Mouse (Mus musculus): ENCODE measurements at regions not wholly inside any gene's neighbourhood (a gene's known extent, or its start where the extent isn't known, plus 50 kb on each side); places are given as distances from the start of the nearest gene placed in this dataset.

DNA sequence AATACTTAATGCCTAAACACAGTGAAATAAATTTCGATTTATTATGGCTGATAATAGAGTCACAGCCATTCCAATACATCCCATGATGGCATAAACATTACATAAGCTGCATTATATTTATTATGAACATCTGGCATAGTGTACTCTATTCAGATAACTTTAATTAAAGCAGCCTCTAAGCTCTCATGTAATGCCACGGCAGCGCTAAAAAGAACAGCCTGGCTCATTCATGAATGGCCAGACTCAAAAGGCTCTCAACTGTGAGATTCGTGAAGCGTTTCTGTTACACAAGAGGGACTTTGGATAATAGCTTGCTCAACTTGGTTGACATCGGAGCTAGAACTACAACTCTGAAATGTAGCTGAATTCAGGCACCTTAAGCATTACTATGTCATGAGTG is 497.1 kb upstream of the Adamts16 start:
- Histone ChIP-seq H3K9me3 (replicated peaks; ENCODE audit: low read length) (no peaks in the 10 kb centered on the region), H3K4me3 (replicated peaks in 1 of 3; ENCODE audit: low read depth in 2 of 3, low read length in 2 of 3, poor library complexity in 1 of 3) (no peak overlapping the region), H3K27me3 (replicated peaks) (no peaks in the 10 kb centered on the region), H3K27ac (ENCODE audit: insufficient read depth, low read depth) (no peak overlapping the region), H3K4me1 (ENCODE audit: control insufficient read depth in 1 of 2, insufficient read depth in 2 of 2) (peaks cover 8 to 17% of the 10 kb centered on the region in 2 experiments), H3K36me3 (replicated peaks in 1 of 2; ENCODE audit: control insufficient read depth in 1 of 2, insufficient read depth in 1 of 2, low read length in 1 of 2) (no peaks in the 10 kb centered on the region), H3K79me2 (replicated peaks; ENCODE audit: control insufficient read depth, extremely low read depth, insufficient read depth, poor library complexity, severe bottlenecking) (no peaks in the 10 kb centered on the region), H3K9ac (ENCODE audit: insufficient read depth, low read depth) (no peak overlapping the region), H3K4me2 (ENCODE audit: insufficient read depth, low read depth, poor library complexity, severe bottlenecking) (no peak overlapping the region)
- TF ChIP-seq EP300 (IDR thresholded peaks at IDR 0.05; ENCODE audit: low read length) (no peak), ZKSCAN1 (IDR thresholded peaks at IDR 0.05; ENCODE audit: borderline replicate concordance, low read depth, low read length) (no peak), UBTF (IDR thresholded peaks at IDR 0.05; ENCODE audit: low read depth, low read length) (no peak), USF1 (IDR thresholded peaks at IDR 0.05; ENCODE audit: low read depth, low read length) (no peak), JUND (conservative IDR thresholded peaks at IDR 0.05; ENCODE audit: low read depth, low read length) (no peak), BHLHE40 (IDR thresholded peaks at IDR 0.05; ENCODE audit: low read depth, low read length) (no peak), SMC3 (IDR thresholded peaks at IDR 0.05; ENCODE audit: low read depth, low read length) (no peak), ELF1 (IDR thresholded peaks at IDR 0.05; ENCODE audit: low read depth, low read length) (no peak), NRF1 (IDR thresholded peaks at IDR 0.05; ENCODE audit: low read depth, low read length) (no peak), TCF12 (IDR thresholded peaks at IDR 0.05; ENCODE audit: low read depth, low read length) (no peak), MAX (IDR thresholded peaks at IDR 0.05; ENCODE audit: low read length) (no peak), E2F4 (IDR thresholded peaks at IDR 0.05; ENCODE audit: insufficient replicate concordance, low read depth, low read length) (no peak), GABPA (IDR thresholded peaks at IDR 0.05; ENCODE audit: insufficient replicate concordance, low read depth, low read length) (no peak), CHD1 (IDR thresholded peaks at IDR 0.05; ENCODE audit: low read depth, low read length) (no peak), MXI1 (IDR thresholded peaks at IDR 0.05; ENCODE audit: low read depth, low read length) (no peak)
- DNase-seq (ENCODE audit: extremely low read depth), result no peak
- dilution Hi-C loops (cut with MboI; ENCODE audit: extremely low pct_ligation_motif_present, extremely low pct_unique_long_range_greater_than_20kb, low sequenced_read_pairs) (no loop called here), in situ Hi-C loops (cut with MboI; ENCODE audit: low pct_ligation_motif_present, low pct_unique_long_range_greater_than_20kb, low sequenced_read_pairs) (no loop called here)

DNA sequence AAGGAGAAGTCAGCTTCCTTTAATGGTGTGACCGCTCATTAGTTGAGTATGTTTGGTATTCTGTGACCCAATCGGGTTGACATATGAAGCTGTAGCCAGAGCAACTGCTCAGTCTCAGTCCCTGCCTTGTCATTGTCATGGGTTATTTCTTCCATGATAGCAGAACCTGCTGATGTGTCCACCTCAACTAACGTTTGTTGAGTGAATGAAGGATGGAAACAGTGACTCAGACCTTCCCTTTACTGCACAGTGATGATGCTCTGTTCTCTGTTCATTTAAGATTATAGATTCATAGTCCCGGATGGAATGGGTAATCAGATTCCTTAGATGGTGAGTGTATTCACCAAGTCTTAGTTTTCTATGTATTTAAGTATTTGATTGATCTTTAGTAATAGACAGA is 493.3 kb upstream of the Adamts16 start:
- no peaks in the 10 kb centered on the region for H3K79me2 ChIP-seq (replicated peaks; ENCODE audit: control insufficient read depth, extremely low read depth, insufficient read depth, poor library complexity, severe bottlenecking)
- H3K9ac ChIP-seq (ENCODE audit: insufficient read depth, low read depth), result no peak overlapping the region
- no peak overlapping the region for H3K4me2 ChIP-seq (ENCODE audit: insufficient read depth, low read depth, poor library complexity, severe bottlenecking)
- DNase-seq (ENCODE audit: extremely low read depth), result peak; percentile 53
- dilution Hi-C loops (cut with MboI; ENCODE audit: extremely low pct_ligation_motif_present, extremely low pct_unique_long_range_greater_than_20kb, low sequenced_read_pairs) (no loop called here), in situ Hi-C loops (cut with MboI; ENCODE audit: low pct_ligation_motif_present, low pct_unique_long_range_greater_than_20kb, low sequenced_read_pairs) (no loop called here)
- no peak overlapping the region for H3K4me3 ChIP-seq (replicated peaks in 1 of 3; ENCODE audit: low read depth in 2 of 3, low read length in 2 of 3, poor library complexity in 1 of 3)
- no peaks in the 10 kb centered on the region for H3K27me3 ChIP-seq (replicated peaks)
- H3K4me1 ChIP-seq (ENCODE audit: control insufficient read depth in 1 of 2, insufficient read depth in 2 of 2), result peaks cover 5 to 22% of the 10 kb centered on the region in 2 experiments; a peak in 3 of 4 replicates
- TF ChIP-seq CHD1 (IDR thresholded peaks at IDR 0.05; ENCODE audit: low read depth, low read length) (no peak), ETS1 (conservative IDR thresholded peaks at IDR 0.05; ENCODE audit: low read depth, low read length) (peak; percentile 39; the same call in 1 of the 2 replicates), JUND (conservative IDR thresholded peaks at IDR 0.05; ENCODE audit: low read depth, low read length) (peak; percentile 91), MYC (IDR thresholded peaks at IDR 0.05; ENCODE audit: low read depth, low read length) (no peak), USF2 (conservative IDR thresholded peaks at IDR 0.05; ENCODE audit: low read depth, low read length) (no peak), KAT2A (IDR thresholded peaks at IDR 0.05; ENCODE audit: insufficient replicate concordance, low read length) (no peak), POLR2AphosphoS2 (IDR thresholded peaks at IDR 0.05; ENCODE audit: low read depth, low read length) (no peak), EP300 (IDR thresholded peaks at IDR 0.05; ENCODE audit: low read length) (peak; percentile 65), CHD2 (IDR thresholded peaks at IDR 0.05; ENCODE audit: low read length) (no peak), JUN (IDR thresholded peaks at IDR 0.05; ENCODE audit: insufficient read depth, low read depth, low read length) (peak; percentile 77; the same call in 1 of the 2 replicates), ZMIZ1 (IDR thresholded peaks at IDR 0.05; ENCODE audit: low read depth, low read length) (no peak), CTCF (conservative IDR thresholded peaks at IDR 0.05 in 1 of 2, IDR thresholded peaks at IDR 0.05 in 1 of 2; ENCODE audit: low read depth in 2 of 2, low read length in 2 of 2) (no peak), MAZ (IDR thresholded peaks at IDR 0.05; ENCODE audit: low read depth, low read length) (no peak)
- H3K9me3 ChIP-seq (replicated peaks; ENCODE audit: low read length), result peaks cover 3% of the 10 kb centered on the region
- H3K27ac ChIP-seq (ENCODE audit: insufficient read depth, low read depth), result no peak overlapping the region
- no peaks in the 10 kb centered on the region for H3K36me3 ChIP-seq (replicated peaks in 1 of 2; ENCODE audit: control insufficient read depth in 1 of 2, insufficient read depth in 1 of 2, low read length in 1 of 2)

Measured in CH12.LX (cell line).